Mouse (Mus musculus): Measurements from ENCODE around the gene Fbxw11.

DNA sequence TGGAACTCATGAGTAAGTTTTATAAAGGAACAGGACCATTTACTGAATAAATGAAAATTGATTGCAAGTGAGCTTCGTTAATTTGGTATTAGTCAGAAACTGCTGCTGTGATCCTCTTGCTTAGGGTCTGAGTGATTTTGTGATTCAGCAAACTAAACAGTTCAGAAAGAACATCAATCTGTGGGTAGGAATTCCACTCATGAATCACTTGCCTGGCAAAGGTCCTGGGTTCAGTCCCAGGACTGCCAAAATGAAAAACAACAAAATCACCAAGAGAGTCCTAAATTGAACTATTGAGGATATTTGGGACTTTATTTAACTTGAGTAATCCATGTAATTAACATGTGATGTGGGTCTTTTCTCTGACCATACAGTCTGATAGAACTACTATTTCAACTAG lies 35.3 kb downstream of the Fbxw11 start:
- no peak for TF ChIP-seq CTCF (IDR thresholded peaks at IDR 0.05; ENCODE audit: low read depth)
- TF ChIP-seq EP300 (IDR thresholded peaks at IDR 0.05; ENCODE audit: low read depth) = no peak

All from liver, postnatal 0 days (tissue).